In genomic region chr11:79196196-79196869, GRCm38 (mm10) we compare ENCODE assay signal across 18 mouse cellular contexts. TPM values are rescaled to one million over a fixed set of nuclear protein-coding genes. Genes with fewer than 3 reads are reported as not detected.
DNase-seq lines count a peak whose midpoint lies in the region; ATAC-seq and TF ChIP-seq lines count a peak whose summit lies in the region.
"Had no signal": no experiment of that assay in that cellular context is flagged by ENCODE, and none has a peak within 500 bp of the region (broad histone marks: within the 10 kb centered on the region; RNA-seq: fewer than 3 reads in every experiment).

No protein-coding gene starts in this region.

- dilution Hi-C loops in CH12.LX (cut with MboI; ENCODE audit: extremely low pct_ligation_motif_present, extremely low pct_unique_long_range_greater_than_20kb, low sequenced_read_pairs): no loop called here

- no peak for TF ChIP-seq CTCF in CH12.LX (conservative IDR thresholded peaks at IDR 0.05 in 1 of 2, IDR thresholded peaks at IDR 0.05 in 1 of 2; ENCODE audit: low read depth in 2 of 2, low read length in 2 of 2)

- 34% methylated on average over 3 of the region's 3 CpGs for WGBS in intestine, embryonic 14.5 days
- WGBS in intestine, embryonic 16.5 days: 45% methylated on average over 3 of the region's 3 CpGs

- TF ChIP-seq RAD21 in CH12.LX (IDR thresholded peaks at IDR 0.05; ENCODE audit: low read depth, low read length): no peak; the same call in none of the 2 replicates

- peaks cover 13% of the 10 kb centered on the region; the same call in 1 of the 2 replicates for H3K4me1 ChIP-seq in intestine, embryonic 14.5 days (replicated peaks; ENCODE audit: control insufficient read depth, insufficient read depth, low read length)
- H3K4me1 ChIP-seq in intestine, embryonic 16.5 days (ENCODE audit: control insufficient read depth, insufficient read depth, low read length): peaks cover 15% of the 10 kb centered on the region
- peaks cover 22 to 31% of the 10 kb centered on the region in 2 experiments for H3K4me1 ChIP-seq in CH12.LX (ENCODE audit: control insufficient read depth in 1 of 2, insufficient read depth in 2 of 2)

- no peaks in the 10 kb centered on the region for H3K36me3 ChIP-seq in intestine, embryonic 14.5 days (ENCODE audit: control insufficient read depth, insufficient read depth, low read length)
- no peaks in the 10 kb centered on the region for H3K36me3 ChIP-seq in intestine, embryonic 16.5 days (ENCODE audit: control insufficient read depth, insufficient read depth, low read length)
- no peaks in the 10 kb centered on the region for H3K36me3 ChIP-seq in CH12.LX (replicated peaks in 1 of 2; ENCODE audit: control insufficient read depth in 1 of 2, insufficient read depth in 1 of 2, low read length in 1 of 2)
- H3K36me3 ChIP-seq: G1E; limb, embryonic 13.5 days had no signal

- H3K4me2 ChIP-seq in intestine, embryonic 14.5 days (ENCODE audit: low read length): no peak overlapping the region
- no peak overlapping the region for H3K4me2 ChIP-seq in intestine, embryonic 16.5 days (ENCODE audit: low read depth, low read length)
- H3K4me2 ChIP-seq in CH12.LX (ENCODE audit: insufficient read depth, low read depth, poor library complexity, severe bottlenecking): peak overlapping the region; percentile 40
- H3K4me2 ChIP-seq: hindbrain, embryonic 14.5 days; limb, embryonic 13.5 days had no signal

- TF ChIP-seq POLR2A in CH12.LX (IDR thresholded peaks at IDR 0.05; ENCODE audit: low read depth, low read length): no peak

- in situ Hi-C loops in CH12.LX (cut with MboI; ENCODE audit: low pct_ligation_motif_present, low pct_unique_long_range_greater_than_20kb, low sequenced_read_pairs): loop anchor here (10.0 kb wide), 1 partner anchor 52 kb away; the partner anchor contains the start of gene Ksr1

- no peak overlapping the region for H3K27ac ChIP-seq in intestine, embryonic 14.5 days (ENCODE audit: low read depth)
- H3K27ac ChIP-seq in intestine, embryonic 16.5 days (ENCODE audit: low read length): no peak overlapping the region
- H3K27ac ChIP-seq in CH12.LX (ENCODE audit: insufficient read depth, low read depth): no peak overlapping the region
- H3K27ac ChIP-seq: gastrocnemius, adult 2 months; hindbrain, embryonic 14.5 days; limb, embryonic 13.5 days had no signal

- H3K9me3 ChIP-seq in intestine, embryonic 14.5 days (ENCODE audit: control insufficient read depth, low read length): no peaks in the 10 kb centered on the region
- H3K9me3 ChIP-seq in intestine, embryonic 16.5 days (ENCODE audit: control insufficient read depth, low read length): no peaks in the 10 kb centered on the region
- H3K9me3 ChIP-seq in CH12.LX (replicated peaks; ENCODE audit: low read length): peaks cover 14% of the 10 kb centered on the region
- H3K9me3 ChIP-seq: G1E; limb, embryonic 13.5 days had no signal

- no peaks in the 10 kb centered on the region for H3K79me2 ChIP-seq in CH12.LX (replicated peaks; ENCODE audit: control insufficient read depth, extremely low read depth, insufficient read depth, poor library complexity, severe bottlenecking)

- TF ChIP-seq EP300 in CH12.LX (IDR thresholded peaks at IDR 0.05; ENCODE audit: low read length): peak; percentile 85

- no peaks in the 10 kb centered on the region for H3K27me3 ChIP-seq in intestine, embryonic 14.5 days (replicated peaks; ENCODE audit: control insufficient read depth, insufficient read depth, low read length)
- H3K27me3 ChIP-seq in intestine, embryonic 16.5 days (replicated peaks; ENCODE audit: control insufficient read depth, insufficient read depth, low read length): no peaks in the 10 kb centered on the region
- peaks cover 9% of the 10 kb centered on the region for H3K27me3 ChIP-seq in CH12.LX (replicated peaks)
- H3K27me3 ChIP-seq: limb, embryonic 13.5 days had no signal

- no peak for DNase-seq in intestine, embryonic 14.5 days (ENCODE audit: low spot score)
- DNase-seq in CH12.LX (ENCODE audit: extremely low read depth) (no peak), R1 (ENCODE audit: low read depth, low spot score) (peak; percentile 43)
- DNase-seq in mesoderm, embryonic 11.5 days (ENCODE audit: low read depth, low spot score): peak; percentile 18
- no peak for DNase-seq in urinary bladder, postnatal 14 days (ENCODE audit: low spot score)
- no peak for DNase-seq in cerebellum, adult 11 months
- DNase-seq: adrenal gland, adult 2 months; cerebellum, postnatal 36 days; gastrocnemius, adult 2 months; kidney, adult 8-10 months; layer of hippocampus, adult 9-11 months; lung, postnatal 10 days; right cerebral cortex, postnatal 25 days; thymus, postnatal 4 days had no signal

- 0 out of 2 replicates have a peak, but pooled peaks have one; percentile 30 for ATAC-seq in intestine, embryonic 14.5 days (replicated peaks; ENCODE audit: low FRiP score, low TSS enrichment, low read depth)
- ATAC-seq in intestine, embryonic 16.5 days: no peak

- H3K4me3 ChIP-seq in intestine, embryonic 14.5 days (ENCODE audit: low read depth, low read length): no peak overlapping the region
- no peak overlapping the region for H3K4me3 ChIP-seq in intestine, embryonic 16.5 days (ENCODE audit: low read length)
- H3K4me3 ChIP-seq in CH12.LX (replicated peaks in 1 of 3; ENCODE audit: low read depth in 2 of 3, low read length in 2 of 3, poor library complexity in 1 of 3): no peak overlapping the region
- H3K4me3 ChIP-seq: gastrocnemius, adult 2 months; limb, embryonic 13.5 days had no signal

- H3K9ac ChIP-seq in intestine, embryonic 14.5 days (ENCODE audit: low read length): no peak overlapping the region
- H3K9ac ChIP-seq in intestine, embryonic 16.5 days (ENCODE audit: low read depth, low read length): no peak overlapping the region
- no peak overlapping the region for H3K9ac ChIP-seq in CH12.LX (ENCODE audit: insufficient read depth, low read depth)
- H3K9ac ChIP-seq: hindbrain, embryonic 14.5 days; limb, embryonic 13.5 days had no signal

TF ChIP-seq in CH12.LX, 34 proteins besides CTCF, POLR2A, EP300 and RAD21:
- TF ChIP-seq SIN3A (IDR thresholded peaks at IDR 0.05; ENCODE audit: low read length): peak; percentile 58; the same call in 1 of the 2 replicates
- peak; percentile 75; the same call in 1 of the 2 replicates for TF ChIP-seq IRF4 (IDR thresholded peaks at IDR 0.05; ENCODE audit: low read depth, low read length)
- TF ChIP-seq BHLHE40 (IDR thresholded peaks at IDR 0.05; ENCODE audit: low read depth, low read length): peak; percentile 85
- peak; percentile 30; the same call in 1 of the 2 replicates for TF ChIP-seq MEF2A (IDR thresholded peaks at IDR 0.05; ENCODE audit: borderline replicate concordance, low read depth, low read length)
- TF ChIP-seq ETS1 (conservative IDR thresholded peaks at IDR 0.05; ENCODE audit: low read depth, low read length): peak; percentile 57
- peak; percentile 58; the same call in 1 of the 2 replicates for TF ChIP-seq RCOR1 (conservative IDR thresholded peaks at IDR 0.05; ENCODE audit: low read depth, low read length)
- TF ChIP-seq ELF1 (IDR thresholded peaks at IDR 0.05; ENCODE audit: low read depth, low read length): 0 out of 2 replicates have a peak, but pooled peaks have one; percentile 5
- TF ChIP-seq MXI1 (IDR thresholded peaks at IDR 0.05; ENCODE audit: low read depth, low read length): peak; percentile 58
- TF ChIP-seq E2F4 (IDR thresholded peaks at IDR 0.05; ENCODE audit: insufficient replicate concordance, low read depth, low read length): no peak
- TF ChIP-seq CHD2 (IDR thresholded peaks at IDR 0.05; ENCODE audit: low read length): 0 out of 2 replicates have a peak, but pooled peaks have one; percentile 20
- TF ChIP-seq ZMIZ1 (IDR thresholded peaks at IDR 0.05; ENCODE audit: low read depth, low read length): 0 out of 2 replicates have a peak, but pooled peaks have one; percentile 39
- no peak for TF ChIP-seq ZNF384 (IDR thresholded peaks at IDR 0.05; ENCODE audit: low read depth, low read length)
- peak; percentile 55 for TF ChIP-seq JUND (conservative IDR thresholded peaks at IDR 0.05; ENCODE audit: low read depth, low read length)
- TF ChIP-seq MAZ (IDR thresholded peaks at IDR 0.05; ENCODE audit: low read depth, low read length): peak; percentile 18; the same call in 1 of the 2 replicates
- peak; percentile 66; the same call in 1 of the 2 replicates for TF ChIP-seq MYC (IDR thresholded peaks at IDR 0.05; ENCODE audit: low read depth, low read length)
- 0 out of 2 replicates have a peak, but pooled peaks have one; percentile 38 for TF ChIP-seq CHD1 (IDR thresholded peaks at IDR 0.05; ENCODE audit: low read depth, low read length)
- TF ChIP-seq ZC3H11A (IDR thresholded peaks at IDR 0.05; ENCODE audit: low read depth, low read length): no peak
- TF ChIP-seq JUN (IDR thresholded peaks at IDR 0.05; ENCODE audit: insufficient read depth, low read depth, low read length): no peak
- no peak for TF ChIP-seq NELFE (IDR thresholded peaks at IDR 0.05; ENCODE audit: low read depth, low read length)
- no peak; the same call in 1 of the 2 replicates for TF ChIP-seq MAX (IDR thresholded peaks at IDR 0.05; ENCODE audit: low read length)
- TF ChIP-seq TBP (conservative IDR thresholded peaks at IDR 0.05; ENCODE audit: low read depth, low read length): no peak
- TF ChIP-seq UBTF (IDR thresholded peaks at IDR 0.05; ENCODE audit: low read depth, low read length): 0 out of 2 replicates have a peak, but pooled peaks have one; percentile 31
- TF ChIP-seq SMC3 (IDR thresholded peaks at IDR 0.05; ENCODE audit: low read depth, low read length): peak; percentile 12; the same call in 1 of the 2 replicates
- TF ChIP-seq TCF12 (IDR thresholded peaks at IDR 0.05; ENCODE audit: low read depth, low read length): peak; percentile 81
- peak; percentile 91 for TF ChIP-seq MAFK (IDR thresholded peaks at IDR 0.05; ENCODE audit: insufficient replicate concordance, low read length)

RNA-seq across cellular contexts. Expression of gene Ksr1, which starts 50.1 kb away (rescaled TPM):
- polyA plus RNA-seq in intestine, embryonic 14.5 days (2014; fragmentation: Nextera tagmentation; extraction: Ambion mirVana): 5.5 and 6.0 TPM in 2 replicates
- polyA plus RNA-seq in intestine, embryonic 16.5 days (2015; fragmentation: Nextera tagmentation; extraction: Ambion mirVana): 4.1 and 4.6 TPM in 2 replicates
- total RNA-seq in CH12.LX (2012; rRNA removed) (63.8 and 73.1 TPM in 2 replicates), CH12.LX (2014; rRNA removed) (21.3 and 22.5 TPM in 2 replicates)
- polyA plus RNA-seq in CH12.LX (2012; ENCODE audit: insufficient read length, low read depth): 48.9 and 61.2 TPM in 2 replicates

RNA-seq across cellular contexts. Expression of gene Wsb1, which starts 58.1 kb away (rescaled TPM):
- polyA plus RNA-seq in intestine, embryonic 14.5 days (2014; fragmentation: Nextera tagmentation; extraction: Ambion mirVana): 282 and 315 TPM in 2 replicates
- polyA plus RNA-seq in intestine, embryonic 16.5 days (2015; fragmentation: Nextera tagmentation; extraction: Ambion mirVana): 149 and 158 TPM in 2 replicates
- total RNA-seq in CH12.LX (2012; rRNA removed) (54.7 and 84.1 TPM in 2 replicates), CH12.LX (2014; rRNA removed) (104 and 122 TPM in 2 replicates)
- polyA plus RNA-seq in CH12.LX (2012; ENCODE audit: insufficient read length, low read depth): 118 and 129 TPM in 2 replicates

Comparison
In these comparisons a context has a peak if more than half of its experiments do, and no peak if none do; other contexts are left out.
1. DNase-seq: peak in R1 (single experiment) and mesoderm, embryonic 11.5 days (single experiment); none in intestine, embryonic 14.5 days (single experiment), CH12.LX (single experiment), urinary bladder, postnatal 14 days (single experiment) and cerebellum, adult 11 months (single experiment).